Mouse (Mus musculus) forelimb bud, embryonic 11.5 days (tissue): ENCODE data around the gene Mak.
A peak's percentile ranks its signal among the peaks of the same experiment; 100 is the strongest.

Experiments used
- DNase-seq: peaks from one replicate; pipeline ENCODE4 v3.0.0-alpha.2; 2012; ENCODE audit warnings: low read depth, low spot score

Gene Mak

DNA sequence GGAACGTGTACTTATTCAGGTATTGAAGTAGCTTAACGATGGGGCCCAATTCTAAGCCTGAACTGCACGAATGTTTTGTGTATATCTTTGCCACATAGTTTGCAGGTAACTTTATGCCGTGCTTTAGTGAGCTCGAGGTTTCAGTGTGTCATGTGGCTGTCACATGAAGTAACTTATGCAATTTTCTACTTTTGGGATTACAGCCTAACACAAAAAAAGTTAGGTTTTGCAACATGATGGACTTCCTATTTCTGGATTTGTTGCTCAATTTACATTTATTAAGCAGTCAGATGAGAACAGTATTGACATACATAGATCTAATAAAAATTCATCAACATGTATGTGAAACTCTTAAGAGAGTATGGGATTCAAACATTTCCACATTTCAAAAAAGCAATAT lies 5.7 kb downstream of the Mak start:
- no peak for DNase-seq

- no peak for DNase-seq
Observed at GRCm38 (mm10) chr13:41071617-41072016, 7.9 kb downstream of the Mak start.

DNA sequence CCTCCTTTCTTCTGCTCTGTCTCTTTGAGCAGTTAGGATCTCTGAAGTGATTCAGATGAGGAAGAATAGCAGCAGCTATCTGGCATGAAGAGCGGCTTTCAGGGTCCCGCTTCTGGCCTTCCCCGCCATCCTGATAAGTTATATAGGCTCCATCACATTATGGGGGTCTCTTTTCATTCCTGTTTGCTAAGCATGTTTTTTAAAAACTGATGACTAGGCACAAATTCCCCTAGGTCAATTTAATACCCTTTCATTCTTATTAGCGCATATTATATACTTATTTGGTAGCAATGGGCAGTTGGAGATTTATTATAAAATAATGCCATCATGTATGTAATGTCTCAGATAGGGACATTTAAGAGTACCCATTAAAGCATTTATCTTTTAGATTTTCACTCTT lies 11.9 kb downstream of the Mak start:
- no peak for DNase-seq

DNA sequence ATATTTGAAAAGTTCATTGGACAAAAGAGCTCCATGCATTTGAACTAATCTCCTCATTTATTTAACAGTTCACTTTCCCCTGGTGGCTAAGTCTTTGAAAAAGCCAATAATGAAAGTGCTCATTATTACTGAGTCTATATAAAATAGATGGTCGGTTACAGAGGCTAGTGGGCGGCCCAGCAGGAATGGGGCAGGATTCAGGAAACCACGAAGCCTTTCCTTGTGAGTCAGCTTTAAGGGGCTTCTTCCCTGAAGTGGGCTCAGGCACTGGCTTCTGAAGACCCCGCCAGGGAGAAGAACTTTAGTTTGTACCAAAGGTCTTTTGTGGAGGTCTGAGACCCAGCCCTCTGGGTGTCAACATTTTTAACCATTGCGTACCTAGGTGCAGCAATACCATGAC lies 27.5 kb downstream of the Mak start:
- no peak for DNase-seq

- DNase-seq, result no peak
Observed at GRCm38 (mm10) chr13:41047280-41047679, 32.2 kb downstream of the Mak start.

DNA sequence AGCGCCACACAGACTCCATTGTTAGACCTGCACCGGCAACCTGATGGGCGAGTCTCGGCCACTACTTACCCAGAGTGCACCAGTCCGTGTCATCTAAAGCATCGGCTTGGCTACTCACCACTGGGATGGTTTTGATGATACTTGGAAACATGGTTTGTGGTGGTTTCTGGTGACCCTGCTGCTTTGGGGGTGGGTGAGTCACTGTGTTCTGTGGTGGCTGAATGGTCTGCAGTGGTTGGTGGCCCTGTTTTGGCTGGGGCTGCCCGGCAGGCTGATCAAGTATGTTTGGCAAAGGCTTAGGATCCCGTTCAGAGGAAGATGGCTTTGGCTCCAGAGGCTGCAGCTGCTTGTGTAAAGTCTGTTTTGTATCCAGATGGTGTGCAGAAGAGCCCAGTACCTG lies 33.6 kb downstream of the Mak start:
- DNase-seq, result no peak

DNA sequence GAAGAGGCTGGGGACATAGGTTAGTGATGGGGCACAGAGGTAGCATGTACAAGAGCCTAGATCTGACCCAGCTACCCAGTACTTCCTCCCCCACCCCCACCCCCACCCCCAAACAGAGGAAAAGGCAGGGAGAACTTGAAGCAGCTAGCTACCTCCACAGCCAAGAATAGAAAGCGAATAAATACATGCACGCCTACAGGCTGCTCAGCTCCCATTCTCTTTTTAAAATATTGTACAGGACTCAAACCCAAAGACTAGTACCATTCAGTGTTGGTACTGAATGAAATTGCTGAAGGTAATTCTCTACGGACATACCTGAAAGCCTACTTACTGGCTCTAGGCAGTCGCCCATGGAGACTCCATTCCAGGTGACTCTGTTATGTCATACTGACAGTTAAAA lies 37.0 kb downstream of the Mak start:
- no peak for DNase-seq

DNA sequence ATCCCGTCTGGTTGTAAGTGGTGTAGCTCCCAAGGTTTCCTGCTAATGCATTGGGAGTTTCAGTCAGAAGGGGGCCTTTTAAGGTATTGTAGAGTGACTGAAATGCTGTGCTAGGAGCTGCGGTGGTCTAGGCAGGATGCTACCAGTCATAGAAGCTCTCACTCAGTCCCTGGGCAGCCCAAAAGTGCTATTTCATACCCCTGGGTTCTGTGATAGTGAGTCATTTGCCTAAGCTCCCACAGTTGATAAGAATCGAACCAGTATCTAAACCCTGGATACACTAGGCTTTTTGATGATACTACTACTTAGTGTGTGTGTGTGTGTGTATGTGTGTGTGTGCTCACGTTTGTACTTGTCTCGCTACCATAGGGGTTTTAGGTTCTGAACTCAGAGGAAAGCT lies 49.4 kb downstream of the Mak start:
- DNase-seq, result no peak

DNA sequence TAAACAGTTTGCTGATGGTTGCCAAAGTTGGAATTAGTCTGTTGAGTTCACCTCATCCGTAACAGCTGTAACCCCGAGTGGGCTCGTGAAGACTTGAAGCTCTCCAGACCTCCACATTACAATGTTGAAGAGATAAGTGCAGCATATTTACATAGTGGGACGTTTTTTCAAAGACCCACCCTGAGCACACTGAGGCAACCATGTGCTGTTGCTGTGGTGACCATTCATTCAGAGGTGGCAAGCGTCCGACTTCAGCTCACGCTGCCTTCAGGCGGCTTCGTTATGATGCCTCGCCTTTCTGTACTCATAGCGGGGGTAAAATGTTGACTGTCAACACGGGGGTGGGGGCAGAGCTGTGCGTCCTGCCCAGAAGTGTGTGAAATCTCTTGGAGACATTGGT lies 57.4 kb downstream of the Mak start:
- DNase-seq, result no peak

DNA sequence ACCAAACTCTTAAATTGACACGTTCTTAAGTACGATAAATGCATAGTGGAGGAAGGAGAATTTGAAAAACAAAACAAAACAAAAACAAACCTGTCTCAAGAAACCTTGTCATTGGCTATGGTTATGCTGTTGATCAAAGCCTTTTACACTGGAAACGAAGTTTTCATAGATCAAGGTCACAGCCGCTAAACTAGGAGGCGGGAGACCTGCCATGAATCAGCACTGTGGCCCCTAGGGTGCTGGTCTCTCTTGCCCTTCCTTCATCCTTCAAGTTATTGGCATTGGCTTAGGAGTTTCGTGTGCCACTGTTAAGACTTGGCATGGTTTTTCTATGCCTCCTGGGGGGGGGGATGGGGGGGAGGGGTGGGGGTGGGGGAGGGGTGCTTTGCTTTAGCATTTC lies 57.9 kb downstream of the Mak start:
- no peak for DNase-seq

DNA sequence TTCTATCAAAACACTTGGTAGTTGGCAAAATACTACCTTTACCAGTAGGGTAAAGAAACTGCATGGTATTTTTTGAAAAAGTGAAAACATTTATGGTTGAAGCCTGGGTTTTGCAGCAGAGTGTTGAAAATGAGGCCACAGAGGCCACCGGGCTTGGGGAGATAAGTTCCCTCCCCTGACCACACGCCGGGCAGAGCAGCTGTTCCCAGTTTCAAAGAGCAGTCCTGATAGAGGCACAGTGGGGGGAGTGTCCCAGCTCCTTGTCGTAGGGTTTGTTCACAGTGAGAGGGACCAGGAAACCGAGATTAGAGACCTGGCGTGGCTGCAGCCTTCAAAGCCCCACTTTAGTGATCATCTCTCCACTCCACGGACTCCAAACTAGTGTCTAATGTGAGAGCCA lies 59.0 kb downstream of the Mak start:
- DNase-seq, result no peak

- DNase-seq, result no peak
Observed at GRCm38 (mm10) chr13:41018756-41019591, 60.5 kb downstream of the Mak start.

DNA sequence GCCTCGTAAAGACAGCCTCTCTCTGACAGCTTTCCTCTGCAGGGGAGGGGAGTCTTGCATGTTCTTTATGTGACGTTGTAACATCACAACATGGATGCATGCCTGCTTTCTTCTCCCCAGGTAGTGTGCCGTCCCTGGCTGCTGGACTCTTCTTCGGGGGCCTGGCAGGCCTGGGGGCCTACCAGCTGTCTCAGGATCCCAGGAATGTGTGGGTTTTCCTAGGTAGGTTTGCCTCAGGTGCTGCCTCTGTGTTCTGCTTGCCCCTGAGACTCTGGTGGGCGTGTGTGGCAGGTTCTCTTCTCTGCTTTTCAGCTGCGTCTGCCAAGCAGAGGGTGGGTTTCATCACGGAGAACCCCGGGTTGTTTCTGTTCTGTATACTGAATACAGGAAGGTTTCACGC lies 61.3 kb downstream of the Mak start:
- no peak for DNase-seq

DNA sequence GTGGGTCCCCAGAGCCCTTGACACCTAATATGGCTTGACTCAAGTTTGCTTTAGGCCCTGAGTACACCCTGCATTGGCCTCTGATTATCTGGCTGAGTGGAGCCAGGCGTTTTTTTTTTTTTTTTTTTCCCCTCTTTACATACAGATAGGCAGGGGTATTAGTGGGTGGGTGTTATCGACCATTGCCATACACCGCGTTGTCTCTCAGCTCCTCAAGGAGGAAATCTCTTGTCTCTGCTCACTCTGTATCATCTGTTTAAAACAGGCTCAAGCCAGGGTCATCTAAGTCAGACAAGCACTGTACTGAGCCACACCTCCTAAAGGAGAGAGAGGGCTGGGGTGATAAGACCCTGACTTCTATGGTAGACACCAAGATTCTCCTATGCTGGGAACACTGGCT lies 61.7 kb downstream of the Mak start:
- DNase-seq, result no peak

GRCm38 (mm10) chr13:41016797-41017405 lies 62.6 kb downstream of the Mak start:
- no peak for DNase-seq

DNA sequence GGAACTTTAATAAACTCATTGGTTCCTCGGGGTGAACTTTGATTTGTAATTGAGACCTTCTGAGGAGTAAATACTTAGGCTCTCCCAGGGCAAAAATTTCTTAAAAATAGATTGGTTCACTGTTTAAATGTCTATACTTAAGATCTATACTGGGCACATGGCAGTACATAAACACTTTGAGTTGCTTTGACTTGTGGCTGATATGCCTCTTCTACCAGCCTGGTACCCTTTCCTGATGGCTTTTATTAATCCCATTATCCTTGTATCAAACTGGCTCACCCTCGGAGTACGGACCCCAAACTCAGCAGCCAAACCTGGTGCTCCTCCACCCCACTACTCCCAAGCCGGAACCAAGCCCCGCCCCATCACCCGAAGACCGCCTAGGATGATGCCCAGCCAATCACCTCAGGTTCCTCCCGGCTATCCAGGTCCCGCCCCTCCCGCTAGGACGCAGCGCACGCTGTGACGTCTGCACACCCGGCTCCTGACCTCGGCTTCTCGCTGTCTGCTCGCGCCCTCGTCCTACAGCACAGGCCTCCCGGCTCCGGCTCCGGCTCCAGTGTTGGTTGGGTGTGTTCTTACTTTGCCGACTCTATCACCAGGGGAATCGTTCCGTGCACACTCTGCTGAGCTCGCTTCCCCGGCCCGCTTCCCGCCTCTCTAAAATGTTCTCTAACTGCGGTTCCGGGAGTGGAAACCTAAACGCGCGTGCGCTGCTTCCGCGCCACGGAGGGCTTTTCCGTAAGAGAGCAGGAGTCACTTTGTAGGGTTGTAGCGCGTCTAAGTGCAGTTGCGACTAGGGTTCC lies 63.5 kb downstream of the Mak start, which contains the start of gene Tmem14c:
Tmem14c (plus strand) TSS at position 464 of the 806 bp plus-strand sequence.
- DNase-seq, result peak; percentile 92

- no peak for DNase-seq
Observed at GRCm38 (mm10) chr13:41008946-41009345, 70.6 kb downstream of the Mak start.

DNA sequence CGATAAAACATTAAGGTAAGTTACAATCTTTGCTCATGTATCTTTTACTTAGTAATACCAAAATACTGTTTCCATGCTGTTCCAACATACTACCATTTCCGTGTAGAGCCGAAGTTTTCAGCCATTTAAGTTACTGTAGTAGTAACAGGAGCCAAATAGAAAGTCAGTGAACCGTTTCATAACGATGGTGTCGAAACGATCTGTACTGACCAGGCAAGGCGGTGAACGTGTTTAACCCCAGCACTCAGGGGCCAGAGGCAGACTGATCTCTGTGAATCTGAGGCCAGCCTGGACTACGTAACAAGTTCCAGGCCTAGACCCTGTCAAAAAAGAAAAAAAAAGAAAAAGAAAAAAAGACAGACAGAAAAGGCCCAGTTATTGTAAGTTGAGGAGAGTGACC lies 71.2 kb downstream of the Mak start:
- no peak for DNase-seq

- no peak for DNase-seq
Observed at GRCm38 (mm10) chr13:41006244-41006643, 73.3 kb downstream of the Mak start.

DNA sequence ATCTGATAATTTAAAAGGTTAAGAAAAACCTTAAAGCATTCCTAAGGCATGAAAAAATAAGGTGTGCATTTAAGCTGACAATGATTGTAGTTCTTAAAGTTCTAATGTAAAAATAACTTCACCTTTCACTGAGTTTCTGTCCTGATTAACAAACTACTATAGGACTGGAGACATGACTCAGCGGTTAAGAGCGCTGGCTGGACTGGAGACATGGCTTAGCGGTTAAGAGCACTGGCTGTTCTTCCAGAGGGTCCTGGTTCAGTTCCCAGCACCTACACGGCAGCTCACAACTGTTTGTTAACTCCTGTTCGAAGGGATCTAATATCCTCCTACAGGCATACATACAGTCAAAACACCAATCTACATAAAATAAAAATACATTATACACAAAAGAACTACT lies 77.5 kb downstream of the Mak start:
- DNase-seq, result no peak

DNA sequence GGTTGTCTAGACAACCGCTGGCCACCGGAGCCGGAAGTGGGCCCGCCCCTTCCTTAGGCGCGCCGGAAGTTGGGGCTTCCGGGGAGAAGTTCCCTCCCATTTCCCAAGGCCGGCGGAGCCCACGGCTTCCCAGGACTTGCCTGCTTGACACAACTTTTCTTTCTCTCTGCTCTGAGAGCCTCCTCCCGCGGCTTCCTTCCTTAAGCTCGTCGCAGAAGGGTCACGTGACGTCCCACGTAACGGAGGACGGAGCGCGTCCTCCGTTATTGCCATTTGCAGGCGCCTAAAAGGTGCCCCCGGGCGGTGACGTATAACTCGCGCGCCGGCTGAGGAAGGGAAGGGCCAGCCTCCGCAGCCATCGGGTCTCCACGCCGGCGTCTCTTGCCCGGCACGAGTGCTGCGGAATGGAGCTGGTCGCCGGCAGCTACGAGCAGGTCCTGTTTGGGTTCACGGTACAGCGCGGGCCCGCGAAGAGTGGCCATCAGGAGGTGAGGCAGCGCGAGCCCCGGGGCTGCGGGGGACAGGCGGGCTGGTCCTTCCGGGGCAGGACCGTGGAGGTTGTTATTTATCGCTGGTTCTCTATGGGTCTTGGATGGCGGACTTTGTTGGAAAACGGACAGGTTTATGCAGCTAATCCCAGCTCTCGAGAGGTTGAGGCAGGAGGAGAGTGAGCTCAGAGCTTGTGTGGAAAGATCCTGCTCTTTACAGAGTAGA lies 78.4 kb downstream of the Mak start, which contains the start of gene Pak1ip1:
Pak1ip1 (plus strand) TSS at position 98 of the 714 bp plus-strand sequence.
- DNase-seq, result peak; percentile 89
